Mouse (Mus musculus) embryonic facial prominence, embryonic 14.5 days (tissue): Measurements from ENCODE around the gene E2f3. TPM values are rescaled to one million over a fixed set of nuclear protein-coding genes. Genes with fewer than 3 reads are reported as not detected.

Experiments used
- ATAC-seq: fragments of 200-750 bp; cut with Nextera tagmentation; 2 replicates; pipeline ENCODE4 v1.8.0; 2017; ENCODE audit warnings: low read depth, moderate number of reproducible peaks, moderate TSS enrichment
- DNase-seq: peaks from one replicate; pipeline ENCODE4 v3.0.0-alpha.2; 2015; ENCODE audit warnings: low spot score
- H3K27ac ChIP-seq: fragments of 300-500 bp; sonication (generic); replicated peaks from 2 replicates; pipeline ENCODE4 v1.5.1; 2014; ENCODE audit warnings: low read depth, mild to moderate bottlenecking, low read length, moderate library complexity
- H3K27me3 ChIP-seq: fragments of 300-500 bp; sonication (generic); replicated peaks from 2 replicates; pipeline ENCODE4 v1.6.1; 2014; ENCODE audit warnings: low read length; ENCODE audit not compliant: control insufficient read depth, insufficient read depth
- H3K36me3 ChIP-seq: fragments of 300-500 bp; sonication (generic); 2 replicates; pipeline ENCODE4 v1.6.1; 2014; ENCODE audit warnings: low read length, mixed read lengths; ENCODE audit not compliant: control insufficient read depth, insufficient read depth
- H3K4me1 ChIP-seq: fragments of 300-500 bp; sonication (generic); 2 replicates; pipeline ENCODE4 v1.6.1; 2014; ENCODE audit warnings: antibody characterized with exemption, low read length; ENCODE audit not compliant: control insufficient read depth, insufficient read depth
- H3K4me2 ChIP-seq: fragments of 300-500 bp; sonication (generic); 2 replicates; pipeline ENCODE4 v1.6.1; 2014; ENCODE audit warnings: low read depth, mild to moderate bottlenecking, low read length, moderate library complexity, mixed read lengths
- H3K4me3 ChIP-seq: fragments of 300-500 bp; sonication (generic); 2 replicates; pipeline ENCODE4 v1.5.1; 2014; ENCODE audit warnings: low read depth, mild to moderate bottlenecking, low read length
- H3K9ac ChIP-seq: fragments of 300-500 bp; sonication (generic); 2 replicates; pipeline ENCODE4 v1.6.1; 2014; ENCODE audit warnings: low read depth, mild to moderate bottlenecking, low read length, moderate library complexity, mixed read lengths
- H3K9me3 ChIP-seq: fragments of 300-500 bp; sonication (generic); 2 replicates; pipeline ENCODE4 v1.6.1; 2016; ENCODE audit warnings: low read length; ENCODE audit not compliant: control insufficient read depth
- WGBS: fragments of 180-500 bp; shearing (Covaris S2); extraction: QIAGEN DNeasy Blood & Tissue Kit; methylation state at CpG from one replicate; pipeline ENCODE4 v1.1.7; 2014; 5-methylcytosine and 5-hydroxymethylcytosine counted together
- polyA plus RNA-seq: library from polyadenylated mRNA; unstranded; fragments of >200 nt; fragmentation: Nextera tagmentation; extraction: Ambion mirVana; gene quantifications from 2 replicates; pipeline ENCODE4 v1.2.1, GENCODE M21; 2014

E2f3 gene
- polyA plus RNA-seq: 9.7 and 10.6 TPM in 2 replicates

DNA sequence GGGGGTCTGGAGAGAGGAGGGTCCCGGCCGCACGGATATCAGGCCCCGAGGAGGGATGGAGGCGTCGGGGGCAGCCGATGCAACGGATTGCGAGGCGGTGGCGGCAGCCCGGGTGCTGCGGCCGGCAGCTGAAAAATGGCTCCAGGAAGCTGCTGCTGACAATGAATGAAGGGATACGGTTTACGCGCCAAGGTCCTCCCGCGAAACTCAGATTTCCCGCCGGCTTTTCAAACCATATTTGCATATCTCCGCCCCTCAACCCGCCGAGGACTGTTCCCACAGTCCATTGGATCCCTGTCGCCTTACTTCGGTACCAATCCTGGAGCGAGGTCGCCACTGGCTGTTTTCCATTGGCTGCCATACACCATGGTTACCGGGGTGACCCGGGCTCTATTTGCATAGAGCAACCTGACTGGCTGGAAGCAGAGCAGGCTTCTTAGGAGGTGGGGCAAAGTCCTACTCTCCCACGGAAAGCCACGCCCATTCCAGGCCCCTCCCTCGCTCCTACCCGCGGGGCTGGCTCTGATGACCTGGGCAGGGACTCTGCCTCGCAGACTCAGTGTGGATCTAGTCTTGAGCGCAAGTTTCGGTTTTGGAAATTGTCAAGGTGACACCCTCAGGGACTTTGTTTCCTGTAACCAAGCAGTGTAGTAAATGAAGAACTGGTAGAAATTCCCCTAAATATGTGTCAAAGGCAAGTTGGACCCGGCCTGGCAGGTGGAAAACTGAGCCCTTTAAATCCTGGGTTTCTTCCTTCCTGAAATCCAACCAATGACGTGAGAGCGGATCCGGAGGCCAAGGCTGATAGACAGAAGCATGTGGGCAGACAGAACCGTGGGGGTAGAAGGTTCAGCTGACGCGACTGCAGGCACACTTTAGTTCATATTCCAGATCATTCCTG lies at the start of gene E2f3:
E2f3 (minus strand) TSS at position 209 of the 901 bp plus-strand sequence.
- peak; percentile 99 for ATAC-seq
- H3K9ac ChIP-seq: peak within 1 kb of the TSS; percentile 97

DNA sequence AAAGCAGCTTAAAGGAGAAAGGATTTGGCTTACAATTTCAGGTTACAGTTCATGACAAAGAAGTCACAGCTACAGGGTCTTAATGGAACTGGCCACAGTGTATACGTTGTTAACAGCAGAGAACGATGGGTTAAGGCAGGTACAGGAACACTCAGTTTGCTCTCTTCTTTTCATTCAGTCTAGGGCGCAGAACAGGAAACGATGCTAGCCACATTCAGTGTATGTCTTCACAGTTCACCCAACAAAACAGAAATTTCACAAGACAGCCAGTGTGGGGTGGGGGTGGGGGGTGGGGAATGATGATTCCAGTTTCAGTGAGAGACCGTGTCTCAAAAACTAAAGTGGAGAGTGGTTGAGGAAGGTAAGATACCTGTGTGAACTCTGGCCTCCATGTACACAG lies 48.7 kb upstream of the E2f3 start:
- Histone ChIP-seq H3K4me2 (no peak overlapping the region), H3K36me3 (no peaks in the 10 kb centered on the region), H3K4me1 (no peaks in the 10 kb centered on the region), H3K4me3 (no peak overlapping the region), H3K9ac (no peak overlapping the region), H3K27me3 (no peaks in the 10 kb centered on the region), H3K27ac (no peak overlapping the region), H3K9me3 (no peaks in the 10 kb centered on the region)
- no peak for ATAC-seq
- 83% methylated on average over 5 of the region's 5 CpGs for WGBS
- no peak for DNase-seq

More for the DNA sequence above, at the start of gene E2f3:
- H3K9me3 ChIP-seq: no peaks in the 10 kb centered on the region
- DNase-seq: peak; percentile 100
- peak within 1 kb of the TSS; percentile 98 for H3K27ac ChIP-seq
- H3K27me3 ChIP-seq: no peaks in the 10 kb centered on the region
- WGBS: under 1% methylated on average over 45 of the region's 45 CpGs
- peaks cover 15% of the 10 kb centered on the region; the same call in 1 of the 2 replicates for H3K4me1 ChIP-seq
- peak within 1 kb of the TSS; percentile 77 for H3K4me2 ChIP-seq
- H3K36me3 ChIP-seq: no peaks in the 10 kb centered on the region
- peak within 1 kb of the TSS; percentile 96 for H3K4me3 ChIP-seq

DNA sequence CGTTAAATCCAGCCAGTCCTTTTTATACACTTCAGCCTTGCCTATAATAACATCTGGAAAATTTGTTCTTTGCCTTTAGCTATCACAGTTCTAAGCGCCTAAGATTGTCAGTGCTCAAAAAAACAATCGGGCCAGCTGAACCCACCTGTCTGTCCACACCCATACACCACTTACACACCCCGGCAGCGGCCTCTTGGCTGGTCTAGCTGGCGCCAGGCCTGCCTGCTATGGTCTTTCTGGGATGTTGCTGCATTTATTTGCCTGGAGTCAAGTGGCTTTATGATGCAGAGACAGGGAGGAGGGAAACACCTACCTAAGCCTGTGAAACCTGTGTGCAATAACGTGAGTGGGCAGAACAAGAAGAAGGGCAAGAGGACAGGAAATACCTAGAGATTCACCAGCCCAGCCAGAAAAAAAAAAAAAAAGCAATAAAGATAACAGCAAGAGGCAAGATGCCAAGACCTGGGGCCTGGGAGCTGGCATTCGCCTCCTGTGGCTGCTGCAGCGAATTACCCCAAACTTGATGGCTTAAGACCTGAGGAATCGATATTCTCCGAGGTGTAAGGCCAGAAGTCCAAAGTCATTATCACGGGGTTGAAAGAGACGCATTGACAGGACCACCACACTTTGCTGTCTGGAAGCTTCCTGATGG lies 45.9 kb upstream of the E2f3 start:
- H3K4me1 ChIP-seq: no peaks in the 10 kb centered on the region
- DNase-seq: peak; percentile 13
- ATAC-seq: no peak
- WGBS: 78% methylated on average over 13 of the region's 13 CpGs
- no peak overlapping the region for H3K27ac ChIP-seq
- H3K9me3 ChIP-seq: no peaks in the 10 kb centered on the region
- no peak overlapping the region for H3K9ac ChIP-seq
- no peaks in the 10 kb centered on the region for H3K27me3 ChIP-seq
- H3K4me2 ChIP-seq: no peak overlapping the region
- no peak overlapping the region for H3K4me3 ChIP-seq
- no peaks in the 10 kb centered on the region for H3K36me3 ChIP-seq

DNA sequence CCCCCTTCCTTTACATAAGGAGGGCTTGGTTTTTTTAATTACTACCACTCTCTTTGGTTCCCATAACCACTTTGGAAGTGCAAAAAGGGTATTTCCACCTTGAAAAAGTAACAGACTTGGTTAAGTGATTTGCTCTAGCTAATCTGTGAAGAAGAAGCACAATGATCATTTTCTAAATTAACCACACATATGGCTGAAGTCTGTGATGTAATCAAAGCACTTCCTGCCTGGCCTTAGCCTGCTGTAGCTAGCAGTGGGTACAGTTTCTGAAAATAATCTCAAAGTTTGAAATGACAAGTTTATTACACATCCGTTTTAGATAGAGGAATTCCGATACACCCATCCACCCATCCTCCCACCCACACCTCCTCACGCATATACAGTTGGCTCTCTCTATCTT lies 42.0 kb upstream of the E2f3 start:
- ATAC-seq: no peak
- Histone ChIP-seq H3K9me3 (no peaks in the 10 kb centered on the region; the same call in 1 of the 2 replicates), H3K4me2 (no peak overlapping the region), H3K27me3 (no peaks in the 10 kb centered on the region), H3K36me3 (no peaks in the 10 kb centered on the region), H3K4me1 (no peaks in the 10 kb centered on the region), H3K9ac (no peak overlapping the region), H3K4me3 (no peak overlapping the region), H3K27ac (no peak overlapping the region)
- 84% methylated on average over 3 of the region's 3 CpGs for WGBS
- no peak for DNase-seq

DNA sequence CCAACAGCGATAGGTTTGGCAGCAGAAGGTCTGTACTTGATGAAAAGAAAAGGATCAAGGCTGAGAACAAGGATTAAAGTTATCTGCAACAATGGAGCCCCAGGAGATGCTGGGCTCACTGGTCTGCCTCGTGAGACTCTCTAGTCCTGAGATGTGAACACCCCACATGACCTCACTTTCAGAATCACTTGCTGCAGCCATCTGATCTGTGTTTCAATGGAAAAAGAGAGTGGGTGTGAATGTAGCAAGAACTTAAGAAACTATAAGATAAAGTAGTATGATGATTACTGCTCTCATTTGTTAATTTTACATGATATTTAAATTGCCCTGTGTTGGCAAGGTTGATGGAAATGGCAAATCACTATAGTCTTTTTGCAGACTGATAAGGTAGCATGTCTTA lies 36.6 kb upstream of the E2f3 start:
- no peak overlapping the region for H3K4me2 ChIP-seq
- no peaks in the 10 kb centered on the region for H3K27me3 ChIP-seq
- no peak overlapping the region for H3K27ac ChIP-seq
- no peak overlapping the region for H3K4me3 ChIP-seq
- no peak for DNase-seq
- no peaks in the 10 kb centered on the region; the same call in 1 of the 2 replicates for H3K9me3 ChIP-seq
- H3K36me3 ChIP-seq: no peaks in the 10 kb centered on the region
- H3K4me1 ChIP-seq: no peaks in the 10 kb centered on the region
- 81% methylated on average over 2 of the region's 2 CpGs for WGBS
- ATAC-seq: no peak
- H3K9ac ChIP-seq: no peak overlapping the region

DNA sequence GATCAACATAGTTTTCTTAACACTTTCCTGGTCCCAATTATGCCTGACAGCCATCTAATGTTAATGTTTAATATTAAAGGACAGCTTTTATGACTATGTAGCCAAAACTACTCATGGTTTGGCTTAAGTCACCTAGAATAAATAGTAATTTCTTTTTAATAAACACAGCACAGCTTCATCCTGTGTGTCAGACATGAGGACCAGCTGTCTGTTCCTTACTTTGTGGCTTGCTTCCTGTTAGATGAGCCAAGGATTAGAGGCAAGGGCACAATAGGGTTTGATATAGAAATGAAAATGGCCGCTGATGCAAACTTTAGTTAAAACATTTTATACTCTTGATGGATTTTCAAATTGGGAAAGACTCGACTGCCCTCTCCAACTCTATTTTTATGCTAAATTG lies 32.7 kb upstream of the E2f3 start:
- DNase-seq (no peak), ATAC-seq (no peak)
- Histone ChIP-seq H3K4me2 (no peak overlapping the region), H3K9ac (no peak overlapping the region), H3K4me3 (no peak overlapping the region), H3K4me1 (no peaks in the 10 kb centered on the region), H3K36me3 (no peaks in the 10 kb centered on the region), H3K9me3 (no peaks in the 10 kb centered on the region; the same call in 1 of the 2 replicates), H3K27me3 (no peaks in the 10 kb centered on the region), H3K27ac (no peak overlapping the region)
- WGBS: 88% methylated on average over 2 of the region's 2 CpGs

DNA sequence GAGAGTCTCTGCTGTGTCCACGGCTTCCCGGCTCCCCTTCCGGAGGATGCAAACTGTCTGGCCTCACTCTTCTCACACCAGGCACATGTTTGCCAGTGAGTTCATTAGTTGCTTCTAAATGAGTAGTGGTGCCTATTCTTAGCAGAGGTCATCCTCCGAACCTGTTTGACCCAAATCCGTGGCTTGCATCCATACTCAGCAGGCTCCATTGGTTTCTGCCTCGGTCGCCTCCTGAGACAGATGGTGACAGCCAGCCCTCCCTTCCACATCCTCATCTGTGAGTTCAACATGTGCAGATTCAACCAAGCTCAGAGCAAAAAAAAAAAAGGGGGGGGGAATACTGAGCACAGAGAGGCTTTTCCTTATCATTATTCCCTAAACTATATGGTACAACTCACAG lies 31.7 kb upstream of the E2f3 start:
- Histone ChIP-seq H3K4me2 (no peak overlapping the region), H3K4me3 (no peak overlapping the region), H3K9ac (no peak overlapping the region), H3K4me1 (no peaks in the 10 kb centered on the region), H3K9me3 (no peaks in the 10 kb centered on the region), H3K27ac (no peak overlapping the region), H3K36me3 (no peaks in the 10 kb centered on the region), H3K27me3 (no peaks in the 10 kb centered on the region)
- DNase-seq (no peak), ATAC-seq (no peak)
- 91% methylated on average over 7 of the region's 7 CpGs for WGBS

DNA sequence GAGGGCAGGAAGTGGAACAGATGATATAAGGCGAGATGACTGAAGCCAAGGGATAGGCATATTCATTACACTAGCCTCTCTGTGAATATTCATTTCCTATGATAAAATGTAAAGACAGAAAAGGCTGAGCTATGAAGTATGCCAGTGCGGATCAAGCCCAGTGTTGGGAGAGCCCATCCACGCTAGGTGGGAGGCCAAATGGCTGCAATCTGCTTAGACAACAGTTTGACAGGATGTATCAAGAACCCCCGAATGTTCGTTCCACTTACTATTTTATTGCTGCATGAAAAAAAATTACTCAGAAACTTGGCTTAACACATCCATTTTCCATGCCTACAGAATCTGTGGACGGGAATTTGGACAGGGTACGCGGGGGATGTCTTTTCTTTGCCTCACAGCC lies 28.7 kb upstream of the E2f3 start:
- DNase-seq: no peak
- WGBS: 89% methylated on average over 8 of the region's 8 CpGs
- Histone ChIP-seq H3K4me3 (no peak overlapping the region), H3K27me3 (no peaks in the 10 kb centered on the region), H3K4me1 (no peaks in the 10 kb centered on the region), H3K27ac (no peak overlapping the region), H3K4me2 (no peak overlapping the region), H3K9ac (no peak overlapping the region), H3K9me3 (no peaks in the 10 kb centered on the region), H3K36me3 (no peaks in the 10 kb centered on the region)
- ATAC-seq: no peak
